Mouse (Mus musculus): ENCODE measurements around the gene Rai14.

DNA sequence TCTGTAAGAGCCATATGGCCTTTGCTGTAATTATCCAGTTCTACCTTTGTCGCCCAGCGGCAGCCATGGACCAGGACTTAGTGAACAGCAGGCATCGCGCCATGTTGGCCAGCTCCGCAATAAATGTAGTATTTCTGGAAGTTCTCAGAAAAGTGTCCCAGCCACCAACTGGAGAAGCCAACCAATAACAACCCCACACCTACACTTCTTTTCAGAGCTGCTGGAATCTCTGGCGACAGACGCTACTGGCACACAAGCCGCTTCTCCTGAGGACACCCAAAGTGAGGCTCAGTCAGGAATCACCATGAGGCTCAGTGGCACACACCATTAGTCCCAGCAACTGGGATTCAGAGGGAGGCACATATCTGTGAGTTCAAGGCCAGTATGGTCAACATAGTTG is 82.4 kb downstream of the Rai14 start:
- TF ChIP-seq CTCF (IDR thresholded peaks at IDR 0.05; ENCODE audit: borderline replicate concordance, extremely low read depth, insufficient read depth, insufficient read length) (no peak), POLR2A (IDR thresholded peaks at IDR 0.05; ENCODE audit: borderline replicate concordance, extremely low read depth, insufficient read depth, insufficient read length, poor library complexity, severe bottlenecking) (no peak)
